Mouse (Mus musculus) liver, adult 2 months (tissue): Measurements from ENCODE around the gene Nudcd3. TPM values are rescaled to one million over a fixed set of nuclear protein-coding genes. Genes with fewer than 3 reads are reported as not detected.

Source experiments
- DNase-seq: peaks from one replicate; pipeline ENCODE4 v3.0.0-alpha.2; 2011; ENCODE audit warnings: low read depth, low spot score; ENCODE audit errors: extremely low read depth
- H3K27ac ChIP-seq: fragments of 200-500 bp; replicated peaks from 2 replicates; pipeline ENCODE4 v1.5.1; 2012; ENCODE audit warnings: low read depth, mild to moderate bottlenecking, control low read depth, inconsistent platforms, low read length; ENCODE audit not compliant: insufficient read depth
- H3K27me3 ChIP-seq: fragments of 200-500 bp; 2 replicates; pipeline ENCODE4 v1.6.1; 2012; ENCODE audit warnings: mild to moderate bottlenecking, moderate library complexity, low read length, inconsistent platforms; ENCODE audit not compliant: control insufficient read depth, insufficient read depth
- H3K36me3 ChIP-seq: fragments of 200-500 bp; 2 replicates; pipeline ENCODE4 v1.6.1; 2012; ENCODE audit warnings: low read length, inconsistent platforms; ENCODE audit not compliant: control insufficient read depth, insufficient read depth
- H3K4me1 ChIP-seq: fragments of 200-500 bp; 2 replicates; pipeline ENCODE4 v1.6.1; 2011; ENCODE audit warnings: low read length; ENCODE audit not compliant: control insufficient read depth, insufficient read depth
- H3K4me3 ChIP-seq: fragments of 200-500 bp; 2 replicates; pipeline ENCODE4 v1.5.1; 2011; ENCODE audit warnings: low read depth, mild to moderate bottlenecking, control low read depth, low read length, moderate library complexity; ENCODE audit not compliant: insufficient read depth
- H3K79me2 ChIP-seq: fragments of 200-500 bp; 2 replicates; pipeline ENCODE4 v1.6.1; 2012; ENCODE audit warnings: inconsistent platforms, mild to moderate bottlenecking, low read length, moderate library complexity; ENCODE audit not compliant: control insufficient read depth, insufficient read depth
- H3K9ac ChIP-seq: fragments of 200-500 bp; 2 replicates; pipeline ENCODE4 v1.6.1; 2012; ENCODE audit warnings: low read depth, mild to moderate bottlenecking, control low read depth, inconsistent platforms, low read length
- CTCF ChIP-seq: fragments of 200-500 bp; IDR thresholded peaks from 2 replicates; pipeline ENCODE4 v1.5.1; 2011; ENCODE audit warnings: low read depth, low read length, control low read depth
- POLR2A ChIP-seq: fragments of 200-500 bp; IDR thresholded peaks from 2 replicates; pipeline ENCODE4 v1.6.1; 2011; ENCODE audit warnings: low read length, control low read depth; ENCODE audit not compliant: insufficient read depth; ENCODE audit errors: extremely low read depth
- WGBS: fragments of 180-500 bp; shearing (Covaris S2); methylation state at CpG from one replicate; pipeline ENCODE4 v1.1.7; 2018; 5-methylcytosine and 5-hydroxymethylcytosine counted together
- polyA plus RNA-seq: library from polyadenylated mRNA; depleted of rRNA; stranded (reverse); fragments of >200 nt; gene quantifications from 2 replicates; pipeline ENCODE4 v1.2.3, GENCODE M21; 2012; rRNA removed
- total RNA-seq: library from RNA; depleted of rRNA; stranded (reverse); fragments of >200 nt; gene quantifications from 2 replicates; pipeline ENCODE4 v1.2.3, GENCODE M21; 2014; rRNA removed

Nudcd3 gene
- total and polyA plus RNA-seq, 2 experiments: 10.6 to 16.7 TPM

DNA sequence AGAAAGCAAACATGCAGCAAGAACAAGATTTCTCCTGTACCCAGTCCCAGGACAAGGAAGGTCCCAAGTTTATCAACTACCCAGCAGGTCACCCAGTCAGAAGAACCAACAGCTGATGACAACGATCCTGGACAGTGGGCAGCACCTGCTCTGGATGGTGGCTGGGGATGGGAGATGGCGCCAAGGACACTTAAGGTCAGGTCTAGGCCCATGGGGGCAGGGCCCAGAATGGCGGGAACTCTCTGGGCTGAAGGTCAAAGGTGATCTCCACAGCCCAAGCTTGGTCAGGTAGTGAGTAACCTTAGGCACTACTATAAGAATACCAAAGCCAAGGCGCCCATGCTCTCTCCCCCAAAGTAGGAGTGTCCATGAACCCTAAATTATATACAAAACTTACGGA lies 138.3 kb downstream of the Nudcd3 start:
- 73% methylated on average over 5 of the region's 5 CpGs for WGBS
- DNase-seq: no peak
- no peak overlapping the region for H3K27ac ChIP-seq
- H3K27me3 ChIP-seq: peaks cover 22% of the 10 kb centered on the region
- no peak overlapping the region for H3K9ac ChIP-seq
- TF ChIP-seq POLR2A: no peak
- TF ChIP-seq CTCF: no peak
- no peaks in the 10 kb centered on the region for H3K36me3 ChIP-seq
- H3K4me3 ChIP-seq: no peak overlapping the region
- no peaks in the 10 kb centered on the region; the same call in 1 of the 2 replicates for H3K4me1 ChIP-seq
- no peaks in the 10 kb centered on the region for H3K79me2 ChIP-seq

DNA sequence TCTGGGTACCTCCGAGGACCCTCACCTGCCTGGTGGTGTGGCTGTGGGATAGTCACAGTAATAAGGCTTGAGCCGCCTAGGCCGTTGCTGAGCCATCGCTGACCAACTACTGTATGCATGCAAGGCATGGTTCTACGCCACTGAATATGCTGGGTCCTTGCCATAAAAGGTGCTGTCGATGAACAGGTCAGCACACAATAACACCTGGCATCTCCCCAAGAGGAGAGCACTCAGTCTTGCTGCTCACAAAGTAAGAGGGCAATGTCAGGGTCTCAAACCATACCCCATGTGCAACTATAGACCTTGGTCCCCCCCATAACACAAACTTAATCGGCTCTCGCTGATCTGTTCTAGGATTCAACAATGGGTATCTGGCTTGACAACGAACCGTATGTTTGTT lies 141.1 kb downstream of the Nudcd3 start:
- Histone ChIP-seq H3K4me3 (no peak overlapping the region), H3K27ac (no peak overlapping the region), H3K79me2 (no peaks in the 10 kb centered on the region), H3K27me3 (peaks cover 4% of the 10 kb centered on the region; the same call in 1 of the 2 replicates), H3K9ac (no peak overlapping the region), H3K4me1 (no peaks in the 10 kb centered on the region), H3K36me3 (no peaks in the 10 kb centered on the region)
- 94% methylated on average over 10 of the region's 10 CpGs for WGBS
- no peak for DNase-seq
- no peak for TF ChIP-seq CTCF
- no peak for TF ChIP-seq POLR2A

Other genes starting within 250 kb of the Nudcd3 start
- 41.6 and 41.8 TPM in 2 replicates for gene Ykt6, start 244.7 kb downstream of the Nudcd3 start, total RNA-seq
- gene Ykt6, start 244.7 kb downstream of the Nudcd3 start, polyA plus RNA-seq: 37.4 and 39.9 TPM in 2 replicates
- 6.4 and 8.5 TPM in 2 replicates for gene Camk2b, start 134.1 kb downstream of the Nudcd3 start, total RNA-seq
- 2.9 and 8.1 TPM in 2 replicates for gene Camk2b, start 134.1 kb downstream of the Nudcd3 start, polyA plus RNA-seq
- 0.09 and 0.13 TPM in 2 replicates for gene A730071L15Rik, start 386 bp downstream of the Nudcd3 start, total RNA-seq
- gene A730071L15Rik, start 386 bp downstream of the Nudcd3 start, polyA plus RNA-seq: 0.05 TPM in 1 of 2 replicates, not detected in the other
- not detected in 2 replicates for gene Npc1l1, start 29.7 kb upstream of the Nudcd3 start, total RNA-seq
- gene Npc1l1, start 29.7 kb upstream of the Nudcd3 start, polyA plus RNA-seq: 0.05 TPM in 1 of 2 replicates, not detected in the other
- 28.5 and 31.8 TPM in 2 replicates for gene Ddx56, start 67.4 kb upstream of the Nudcd3 start, total RNA-seq
- gene Ddx56, start 67.4 kb upstream of the Nudcd3 start, polyA plus RNA-seq: 19.2 and 30.0 TPM in 2 replicates
- 42.2 and 43.1 TPM in 2 replicates for gene Tmed4, start 74.5 kb upstream of the Nudcd3 start, total RNA-seq
- gene Tmed4, start 74.5 kb upstream of the Nudcd3 start, polyA plus RNA-seq: 80.1 and 83.2 TPM in 2 replicates
- 69.9 and 106 TPM in 2 replicates for gene Ogdh, start 91.2 kb upstream of the Nudcd3 start, total RNA-seq
- 71.1 and 85.2 TPM in 2 replicates for gene Ogdh, start 91.2 kb upstream of the Nudcd3 start, polyA plus RNA-seq
- gene Zmiz2, start 188.7 kb upstream of the Nudcd3 start, total RNA-seq: 3.0 and 4.4 TPM in 2 replicates
- 14.7 and 15.2 TPM in 2 replicates for gene Zmiz2, start 188.7 kb upstream of the Nudcd3 start, polyA plus RNA-seq
- gene Ppia, start 215.0 kb upstream of the Nudcd3 start, total RNA-seq: 1,424 and 1,884 TPM in 2 replicates
- gene Ppia, start 215.0 kb upstream of the Nudcd3 start, polyA plus RNA-seq: 454 and 472 TPM in 2 replicates
- 35.8 and 44.4 TPM in 2 replicates for gene H2afv, start 244.0 kb upstream of the Nudcd3 start, total RNA-seq
- 30.9 and 31.1 TPM in 2 replicates for gene H2afv, start 244.0 kb upstream of the Nudcd3 start, polyA plus RNA-seq